ENCODE assay signal across 9 mouse cellular contexts in genomic region chr7:137316926-137317658, GRCm38 (mm10). TPM values are rescaled to one million over a fixed set of nuclear protein-coding genes. Genes with fewer than 3 reads are reported as not detected.
DNase-seq lines count a peak whose midpoint lies in the region; ATAC-seq and TF ChIP-seq lines count a peak whose summit lies in the region.
"Had no signal": no experiment of that assay in that cellular context is flagged by ENCODE, and none has a peak within 500 bp of the region (broad histone marks: within the 10 kb centered on the region; RNA-seq: fewer than 3 reads in every experiment).

No protein-coding gene starts in this region.

- H3K36me3 ChIP-seq in heart, postnatal 0 days (replicated peaks; ENCODE audit: control insufficient read depth, insufficient read depth, low read length), result no peaks in the 10 kb centered on the region
- no peaks in the 10 kb centered on the region for H3K36me3 ChIP-seq in midbrain, embryonic 12.5 days
- H3K36me3 ChIP-seq in liver, embryonic 11.5 days (ENCODE audit: control insufficient read depth, insufficient read depth, low read length), result no peaks in the 10 kb centered on the region

- H3K4me2 ChIP-seq in heart, postnatal 0 days (ENCODE audit: low read depth, low read length), result peak overlapping the region; percentile 59
- peak overlapping the region; percentile 70 for H3K4me2 ChIP-seq in midbrain, embryonic 12.5 days (replicated peaks)
- no peak overlapping the region for H3K4me2 ChIP-seq in liver, embryonic 11.5 days

- peaks cover 98% of the 10 kb centered on the region for H3K27me3 ChIP-seq in heart, postnatal 0 days (ENCODE audit: control insufficient read depth, insufficient read depth, low read length)
- peaks cover 76% of the 10 kb centered on the region for H3K27me3 ChIP-seq in midbrain, embryonic 12.5 days
- H3K27me3 ChIP-seq in liver, embryonic 11.5 days (replicated peaks; ENCODE audit: control insufficient read depth, insufficient read depth, low read length), result peaks cover 100% of the 10 kb centered on the region

- H3K4me3 ChIP-seq in brown adipose tissue, adult 24 weeks (ENCODE audit: insufficient read depth, low read depth, low read length), result peak overlapping the region; percentile 62
- H3K4me3 ChIP-seq in heart, postnatal 0 days (ENCODE audit: low read depth, low read length), result peak overlapping the region; percentile 38
- H3K4me3 ChIP-seq in midbrain, embryonic 12.5 days, result peak overlapping the region; percentile 86
- no peak overlapping the region for H3K4me3 ChIP-seq in liver, embryonic 11.5 days (ENCODE audit: low read depth, low read length)
- H3K4me3 ChIP-seq: left cerebral cortex, adult 2 months had no signal

- H3K9me3 ChIP-seq in heart, postnatal 0 days (replicated peaks; ENCODE audit: control insufficient read depth, low read length), result no peaks in the 10 kb centered on the region
- H3K9me3 ChIP-seq in midbrain, embryonic 12.5 days, result no peaks in the 10 kb centered on the region
- no peaks in the 10 kb centered on the region for H3K9me3 ChIP-seq in liver, embryonic 11.5 days (ENCODE audit: control insufficient read depth, low read length)

- peak overlapping the region; percentile 58 for H3K27ac ChIP-seq in brown adipose tissue, adult 24 weeks (replicated peaks; ENCODE audit: low read depth, low read length)
- no peak overlapping the region for H3K27ac ChIP-seq in heart, postnatal 0 days (ENCODE audit: low read depth)
- H3K27ac ChIP-seq in midbrain, embryonic 12.5 days (replicated peaks), result peak overlapping the region; percentile 98
- H3K27ac ChIP-seq in liver, embryonic 11.5 days (ENCODE audit: low read depth, low read length), result no peak overlapping the region
- H3K27ac ChIP-seq: left cerebral cortex, adult 2 months had no signal

- DNase-seq in ES-CJ7 (ENCODE audit: low read depth, low spot score), result peak; percentile 85
- no peak for DNase-seq in heart, postnatal 0 days (ENCODE audit: low spot score)
- DNase-seq in right cerebral cortex, adult 2 months (ENCODE audit: low spot score in 2 of 2), result no peak
- no peak for DNase-seq in gastrocnemius, postnatal 4 days (ENCODE audit: low spot score in 2 of 2)
- no peak for DNase-seq in liver, embryonic 11.5 days (ENCODE audit: low spot score)
- no peak for DNase-seq in right cerebral cortex, postnatal 14 days

- peaks cover 5% of the 10 kb centered on the region for H3K4me1 ChIP-seq in brown adipose tissue, adult 24 weeks (ENCODE audit: control insufficient read depth, insufficient read depth, insufficient read length, low read length)
- peaks cover 7% of the 10 kb centered on the region; the same call in 1 of the 2 replicates for H3K4me1 ChIP-seq in heart, postnatal 0 days (ENCODE audit: control insufficient read depth, insufficient read depth)
- peaks cover 71% of the 10 kb centered on the region for H3K4me1 ChIP-seq in midbrain, embryonic 12.5 days
- H3K4me1 ChIP-seq in liver, embryonic 11.5 days (replicated peaks; ENCODE audit: control insufficient read depth, insufficient read depth, low read length), result peaks cover 8% of the 10 kb centered on the region

- TF ChIP-seq EP300 in heart, postnatal 0 days (IDR thresholded peaks at IDR 0.05; ENCODE audit: low read depth), result no peak

- no peak for TF ChIP-seq CTCF in heart, postnatal 0 days (IDR thresholded peaks at IDR 0.05; ENCODE audit: low read depth)

- no peak for ATAC-seq in heart, postnatal 0 days (ENCODE audit: insufficient read depth, low read depth)
- peak; percentile 36 for ATAC-seq in midbrain, embryonic 12.5 days (ENCODE audit: low FRiP score, low read depth)
- ATAC-seq in liver, embryonic 11.5 days (replicated peaks; ENCODE audit: low FRiP score), result no peak

- 3% methylated on average over 39 of the region's 39 CpGs for WGBS in heart, postnatal 0 days
- under 1% methylated on average over 39 of the region's 39 CpGs for WGBS in midbrain, embryonic 12.5 days
- WGBS in liver, embryonic 11.5 days, result 2% methylated on average over 39 of the region's 39 CpGs

- H3K9ac ChIP-seq in heart, postnatal 0 days (replicated peaks; ENCODE audit: low read depth, low read length), result no peak overlapping the region
- peak overlapping the region; percentile 32 for H3K9ac ChIP-seq in midbrain, embryonic 12.5 days (replicated peaks)
- no peak overlapping the region for H3K9ac ChIP-seq in liver, embryonic 11.5 days (ENCODE audit: low read depth, low read length)

RNA-seq across cellular contexts. Expression of gene Ebf3, which starts 2.8 kb away (rescaled TPM):
- 28.5 and 35.3 TPM in 2 replicates for polyA plus RNA-seq in brown adipose tissue, adult 24 weeks (2012; ENCODE audit: insufficient read depth, insufficient read length, missing spikeins)
- total RNA-seq in heart, postnatal 0 days (2014; rRNA removed; ENCODE audit: low replicate concordance), result 3.7 and 8.2 TPM in 2 replicates
- 0.97 and 1.1 TPM in 2 replicates for polyA plus RNA-seq in heart, postnatal 0 days (2015; fragmentation: Nextera tagmentation; extraction: Ambion mirVana)
- 23.3 and 24.9 TPM in 2 replicates for polyA plus RNA-seq in midbrain, embryonic 12.5 days (2016; fragmentation: Nextera tagmentation; extraction: Ambion mirVana)
- 10 to 100 TPM; 45.8 to 50.1 TPM for total RNA-seq in gastrocnemius, postnatal 4 days (2021)
- polyA plus RNA-seq in liver, embryonic 11.5 days (2014; fragmentation: Nextera tagmentation; extraction: Ambion mirVana), result 0.55 and 0.83 TPM in 2 replicates

Comparison
In these comparisons a context has a peak if more than half of its experiments do, and no peak if none do; other contexts are left out.
1. H3K27ac ChIP-seq: peak in brown adipose tissue, adult 24 weeks (single experiment) and midbrain, embryonic 12.5 days (single experiment); none in heart, postnatal 0 days (single experiment) and liver, embryonic 11.5 days (single experiment).
2. RNA of gene Ebf3, which starts 2.8 kb away (polyA plus RNA-seq): 28.5 to 35.3 TPM in brown adipose tissue, adult 24 weeks and 23.3 to 24.9 TPM in midbrain, embryonic 12.5 days; 0.97 to 1.1 TPM in heart, postnatal 0 days and 0.55 to 0.83 TPM in liver, embryonic 11.5 days; every median in the first group is over 10 times any median in the second.